Mouse (Mus musculus): ENCODE results near the gene Lypd8. TPM values are rescaled to one million over a fixed set of nuclear protein-coding genes. Genes with fewer than 3 reads are reported as not detected.

The Lypd8 gene
- total and polyA plus RNA-seq, 2 experiments = 4.0 TPM; not detected in 1

DNA sequence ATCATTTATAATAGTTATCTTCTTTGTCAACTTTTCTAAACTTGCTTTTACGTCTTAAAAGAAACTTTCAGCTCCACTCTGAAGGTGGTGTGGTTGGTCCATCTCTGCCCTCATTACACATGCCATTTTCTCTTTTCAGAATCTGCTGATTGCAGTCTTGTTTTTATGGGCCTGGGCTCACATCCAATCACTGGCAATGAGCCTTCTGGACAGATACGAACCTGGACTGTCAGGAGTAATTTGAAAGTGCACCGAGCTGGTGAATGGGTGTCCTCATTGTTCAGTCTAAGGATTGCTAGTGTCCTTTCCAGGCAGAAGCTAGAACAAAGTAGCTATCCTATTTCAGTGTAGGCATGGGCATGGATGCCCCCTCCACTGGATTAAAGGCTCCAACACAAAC is 29.2 kb downstream of the Lypd8 start:
- H3K4me1 ChIP-seq (ENCODE audit: control insufficient read depth, insufficient read depth, low read length) = no peaks in the 10 kb centered on the region
- H3K36me3 ChIP-seq (ENCODE audit: control insufficient read depth, insufficient read depth, low read length) = no peaks in the 10 kb centered on the region
- DNase-seq (ENCODE audit: extremely low read depth, low read depth, low spot score) = no peak
- H3K27me3 ChIP-seq (ENCODE audit: control insufficient read depth, insufficient read depth, low read length) = no peaks in the 10 kb centered on the region
- no peak overlapping the region for H3K27ac ChIP-seq (replicated peaks; ENCODE audit: insufficient read depth, low read depth, low read length)
- no peak for TF ChIP-seq CTCF (IDR thresholded peaks at IDR 0.05; ENCODE audit: low read depth, low read length)
- no peak for TF ChIP-seq POLR2A (IDR thresholded peaks at IDR 0.05; ENCODE audit: extremely low read depth, insufficient read depth, low read length)
- H3K79me2 ChIP-seq (ENCODE audit: control insufficient read depth, insufficient read depth, low read length) = no peaks in the 10 kb centered on the region
- no peak overlapping the region for H3K9ac ChIP-seq (ENCODE audit: low read depth, low read length)
- H3K4me3 ChIP-seq (ENCODE audit: insufficient read depth, low read depth, low read length) = no peak overlapping the region
- 49% methylated on average over 3 of the region's 3 CpGs for WGBS

GRCm38 (mm10) chr11:58418336-58418735 is 39.5 kb downstream of the Lypd8 start:
- Histone ChIP-seq H3K79me2 (ENCODE audit: control insufficient read depth, insufficient read depth, low read length) (no peaks in the 10 kb centered on the region), H3K9ac (ENCODE audit: low read depth, low read length) (no peak overlapping the region), H3K36me3 (ENCODE audit: control insufficient read depth, insufficient read depth, low read length) (no peaks in the 10 kb centered on the region), H3K4me1 (ENCODE audit: control insufficient read depth, insufficient read depth, low read length) (no peaks in the 10 kb centered on the region), H3K4me3 (ENCODE audit: insufficient read depth, low read depth, low read length) (no peak overlapping the region), H3K27ac (replicated peaks; ENCODE audit: insufficient read depth, low read depth, low read length) (no peak overlapping the region), H3K27me3 (ENCODE audit: control insufficient read depth, insufficient read depth, low read length) (no peaks in the 10 kb centered on the region)
- TF ChIP-seq POLR2A (IDR thresholded peaks at IDR 0.05; ENCODE audit: extremely low read depth, insufficient read depth, low read length) (no peak), CTCF (IDR thresholded peaks at IDR 0.05; ENCODE audit: low read depth, low read length) (no peak)
- DNase-seq (ENCODE audit: extremely low read depth, low read depth, low spot score) = no peak
- 76% methylated on average over 3 of the region's 3 CpGs for WGBS

DNA sequence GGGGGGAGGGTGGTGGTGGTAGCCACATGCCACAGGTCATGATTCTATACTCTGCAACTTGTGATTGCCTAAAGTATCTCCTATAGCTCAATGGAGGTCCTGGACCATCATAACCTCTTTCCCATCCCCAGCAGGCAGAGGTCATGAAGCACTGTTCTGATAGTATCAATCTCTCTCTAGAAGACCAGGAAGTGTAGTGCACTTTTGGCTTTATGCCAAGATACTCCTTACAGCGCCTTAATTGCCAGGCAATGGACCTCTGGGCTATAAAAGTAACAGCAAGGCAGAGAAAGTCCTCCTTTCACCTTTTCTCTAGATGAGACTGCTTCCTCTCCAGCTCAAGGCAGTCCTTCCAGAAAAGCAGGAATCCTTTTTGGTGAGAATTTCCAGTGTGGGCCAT is 42.0 kb downstream of the Lypd8 start, which contains the start of gene 1810065E05Rik:
TSS of gene 1810065E05Rik (plus strand) at position 297 of the 400 bp plus-strand sequence.
- 43% methylated on average over 1 of the region's 1 CpGs for WGBS
- H3K4me1 ChIP-seq (ENCODE audit: control insufficient read depth, insufficient read depth, low read length) = no peaks in the 10 kb centered on the region
- DNase-seq (ENCODE audit: extremely low read depth, low read depth, low spot score) = no peak
- H3K27me3 ChIP-seq (ENCODE audit: control insufficient read depth, insufficient read depth, low read length) = no peaks in the 10 kb centered on the region
- no peak within 1 kb of the TSS for H3K9ac ChIP-seq (ENCODE audit: low read depth, low read length)
- H3K79me2 ChIP-seq (ENCODE audit: control insufficient read depth, insufficient read depth, low read length) = no peaks in the 10 kb centered on the region
- no peak within 1 kb of the TSS for H3K4me3 ChIP-seq (ENCODE audit: insufficient read depth, low read depth, low read length)
- TF ChIP-seq POLR2A (IDR thresholded peaks at IDR 0.05; ENCODE audit: extremely low read depth, insufficient read depth, low read length) (no peak), CTCF (IDR thresholded peaks at IDR 0.05; ENCODE audit: low read depth, low read length) (no peak)
- no peaks in the 10 kb centered on the region for H3K36me3 ChIP-seq (ENCODE audit: control insufficient read depth, insufficient read depth, low read length)
- H3K27ac ChIP-seq (replicated peaks; ENCODE audit: insufficient read depth, low read depth, low read length) = no peak within 1 kb of the TSS

- no peak for TF ChIP-seq POLR2A (IDR thresholded peaks at IDR 0.05; ENCODE audit: extremely low read depth, insufficient read depth, low read length)
- TF ChIP-seq CTCF (IDR thresholded peaks at IDR 0.05; ENCODE audit: low read depth, low read length) = no peak
- WGBS = 71% methylated on average over 3 of the region's 3 CpGs
Observed at GRCm38 (mm10) chr11:58432259-58432658, 53.4 kb downstream of the Lypd8 start, which contains the start of gene Gm12253. TSS of gene Gm12253 (plus strand) at chr11:58432559.

DNA sequence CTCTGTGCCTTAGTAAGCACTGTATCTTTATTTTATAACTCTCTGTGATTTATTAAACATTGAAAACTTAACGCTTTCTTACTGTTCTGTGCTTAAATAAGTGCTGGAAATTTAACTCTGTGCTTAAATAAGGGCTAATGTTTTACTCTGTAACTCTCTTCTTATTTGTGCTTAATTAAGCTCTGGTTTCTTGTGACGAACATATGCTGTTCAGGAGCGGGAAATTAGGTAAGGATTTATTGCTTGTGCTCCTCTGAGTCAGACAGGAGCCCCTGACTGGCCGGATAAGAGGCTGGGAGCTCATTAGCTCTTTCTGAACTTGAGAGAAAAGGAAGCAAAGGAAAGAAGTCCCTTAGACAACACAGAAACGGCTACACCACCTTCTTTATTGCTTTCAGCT is 59.0 kb downstream of the Lypd8 start:
- Histone ChIP-seq H3K4me1 (ENCODE audit: control insufficient read depth, insufficient read depth, low read length) (no peaks in the 10 kb centered on the region), H3K36me3 (ENCODE audit: control insufficient read depth, insufficient read depth, low read length) (no peaks in the 10 kb centered on the region), H3K4me3 (ENCODE audit: insufficient read depth, low read depth, low read length) (no peak overlapping the region), H3K79me2 (ENCODE audit: control insufficient read depth, insufficient read depth, low read length) (no peaks in the 10 kb centered on the region), H3K9ac (ENCODE audit: low read depth, low read length) (no peak overlapping the region), H3K27me3 (ENCODE audit: control insufficient read depth, insufficient read depth, low read length) (no peaks in the 10 kb centered on the region), H3K27ac (replicated peaks; ENCODE audit: insufficient read depth, low read depth, low read length) (no peak overlapping the region)
- TF ChIP-seq CTCF (IDR thresholded peaks at IDR 0.05; ENCODE audit: low read depth, low read length) (no peak), POLR2A (IDR thresholded peaks at IDR 0.05; ENCODE audit: extremely low read depth, insufficient read depth, low read length) (no peak)
- DNase-seq (ENCODE audit: extremely low read depth, low read depth, low spot score) = no peak
- 63% methylated on average over 5 of the region's 5 CpGs for WGBS

More at GRCm38 (mm10) chr11:58432259-58432658, 53.4 kb downstream of the Lypd8 start, which contains the start of gene Gm12253:
- Histone ChIP-seq H3K4me1 (ENCODE audit: control insufficient read depth, insufficient read depth, low read length) (no peaks in the 10 kb centered on the region), H3K27me3 (ENCODE audit: control insufficient read depth, insufficient read depth, low read length) (no peaks in the 10 kb centered on the region), H3K79me2 (ENCODE audit: control insufficient read depth, insufficient read depth, low read length) (no peaks in the 10 kb centered on the region), H3K4me3 (ENCODE audit: insufficient read depth, low read depth, low read length) (no peak within 1 kb of the TSS), H3K36me3 (ENCODE audit: control insufficient read depth, insufficient read depth, low read length) (no peaks in the 10 kb centered on the region), H3K9ac (ENCODE audit: low read depth, low read length) (no peak within 1 kb of the TSS), H3K27ac (replicated peaks; ENCODE audit: insufficient read depth, low read depth, low read length) (no peak within 1 kb of the TSS)
- DNase-seq (ENCODE audit: extremely low read depth, low read depth, low spot score) = no peak

Other genes starting within 250 kb of the Lypd8 start
- 4.8 and 5.1 TPM in 2 replicates for gene Gemin5, start 210.5 kb upstream of the Lypd8 start, total RNA-seq (2014; rRNA removed)
- 2.5 and 3.5 TPM in 2 replicates for gene Gemin5, start 210.5 kb upstream of the Lypd8 start, polyA plus RNA-seq (2012; rRNA removed)
- gene Mrpl22, start 207.4 kb upstream of the Lypd8 start, total RNA-seq (2014; rRNA removed) = 34.5 and 41.1 TPM in 2 replicates
- gene Mrpl22, start 207.4 kb upstream of the Lypd8 start, polyA plus RNA-seq (2012; rRNA removed) = 57.1 and 63.4 TPM in 2 replicates
- 32.5 and 33.0 TPM in 2 replicates for gene Igtp, start 179.5 kb upstream of the Lypd8 start, total RNA-seq (2014; rRNA removed)
- 46.1 and 52.9 TPM in 2 replicates for gene Igtp, start 179.5 kb upstream of the Lypd8 start, polyA plus RNA-seq (2012; rRNA removed)
- 21.8 and 23.9 TPM in 2 replicates for gene Irgm2, start 179.4 kb upstream of the Lypd8 start, total RNA-seq (2014; rRNA removed)
- 29.6 and 40.8 TPM in 2 replicates for gene Irgm2, start 179.4 kb upstream of the Lypd8 start, polyA plus RNA-seq (2012; rRNA removed)
- gene 4930438A08Rik, start 104.2 kb upstream of the Lypd8 start, total RNA-seq (2014; rRNA removed) = 0.07 TPM in 1 of 2 replicates, not detected in the other
- not detected in 2 replicates for gene 4930438A08Rik, start 104.2 kb upstream of the Lypd8 start, polyA plus RNA-seq (2012; rRNA removed)
- gene Zfp692, start 72.0 kb upstream of the Lypd8 start, total RNA-seq (2014; rRNA removed) = 2.3 and 3.0 TPM in 2 replicates
- 5.9 and 8.9 TPM in 2 replicates for gene Zfp692, start 72.0 kb upstream of the Lypd8 start, polyA plus RNA-seq (2012; rRNA removed)
- 20.7 and 23.8 TPM in 2 replicates for gene Zfp672, start 48.7 kb upstream of the Lypd8 start, total RNA-seq (2014; rRNA removed)
- 14.9 and 18.6 TPM in 2 replicates for gene Zfp672, start 48.7 kb upstream of the Lypd8 start, polyA plus RNA-seq (2012; rRNA removed)
- gene Sh3bp5l, start 48.3 kb upstream of the Lypd8 start, total RNA-seq (2014; rRNA removed) = 8.9 and 10.3 TPM in 2 replicates
- gene Sh3bp5l, start 48.3 kb upstream of the Lypd8 start, polyA plus RNA-seq (2012; rRNA removed) = 15.8 and 19.6 TPM in 2 replicates
- gene 1810065E05Rik, start 42.1 kb downstream of the Lypd8 start, total RNA-seq (2014; rRNA removed) = not detected in 2 replicates
- 0.22 TPM in 1 of 2 replicates, not detected in the other for gene 1810065E05Rik, start 42.1 kb downstream of the Lypd8 start, polyA plus RNA-seq (2012; rRNA removed)
- gene Gm12253, start 53.5 kb downstream of the Lypd8 start, total RNA-seq (2014; rRNA removed) = not detected in 2 replicates
- not detected in 2 replicates for gene Gm12253, start 53.5 kb downstream of the Lypd8 start, polyA plus RNA-seq (2012; rRNA removed)
- not detected in 2 replicates for gene Lypd9, start 73.9 kb downstream of the Lypd8 start, total RNA-seq (2014; rRNA removed)
- not detected in 2 replicates for gene Lypd9, start 73.9 kb downstream of the Lypd8 start, polyA plus RNA-seq (2012; rRNA removed)
- gene Olfr30, start 83.2 kb downstream of the Lypd8 start, total RNA-seq (2014; rRNA removed) = not detected in 2 replicates
- gene Olfr30, start 83.2 kb downstream of the Lypd8 start, polyA plus RNA-seq (2012; rRNA removed) = not detected in 2 replicates
- gene Olfr332, start 113.5 kb downstream of the Lypd8 start, total RNA-seq (2014; rRNA removed) = not detected in 2 replicates
- not detected in 2 replicates for gene Olfr332, start 113.5 kb downstream of the Lypd8 start, polyA plus RNA-seq (2012; rRNA removed)
- not detected in 2 replicates for gene Olfr331, start 123.5 kb downstream of the Lypd8 start, total RNA-seq (2014; rRNA removed)
- gene Olfr331, start 123.5 kb downstream of the Lypd8 start, polyA plus RNA-seq (2012; rRNA removed) = not detected in 2 replicates
- gene Olfr330, start 155.8 kb downstream of the Lypd8 start, total RNA-seq (2014; rRNA removed) = not detected in 2 replicates
- not detected in 2 replicates for gene Olfr330, start 155.8 kb downstream of the Lypd8 start, polyA plus RNA-seq (2012; rRNA removed)
- gene Olfr329-ps, start 167.4 kb downstream of the Lypd8 start, total RNA-seq (2014; rRNA removed) = not detected in 2 replicates
- gene Olfr329-ps, start 167.4 kb downstream of the Lypd8 start, polyA plus RNA-seq (2012; rRNA removed) = not detected in 2 replicates
- gene Olfr328, start 176.6 kb downstream of the Lypd8 start, total RNA-seq (2014; rRNA removed) = 0.07 TPM in 1 of 2 replicates, not detected in the other
- gene Olfr328, start 176.6 kb downstream of the Lypd8 start, polyA plus RNA-seq (2012; rRNA removed) = not detected in 2 replicates
- not detected in 2 replicates for gene Olfr224, start 191.5 kb downstream of the Lypd8 start, total RNA-seq (2014; rRNA removed)
- gene Olfr224, start 191.5 kb downstream of the Lypd8 start, polyA plus RNA-seq (2012; rRNA removed) = not detected in 2 replicates
- gene Olfr325, start 198.7 kb downstream of the Lypd8 start, total RNA-seq (2014; rRNA removed) = not detected in 2 replicates
- gene Olfr325, start 198.7 kb downstream of the Lypd8 start, polyA plus RNA-seq (2012; rRNA removed) = not detected in 2 replicates
- not detected in 2 replicates for gene Olfr324, start 216.1 kb downstream of the Lypd8 start, total RNA-seq (2014; rRNA removed)
- gene Olfr324, start 216.1 kb downstream of the Lypd8 start, polyA plus RNA-seq (2012; rRNA removed) = not detected in 2 replicates
- gene 2210407C18Rik, start 237.0 kb downstream of the Lypd8 start, total RNA-seq (2014; rRNA removed) = 0.27 TPM in 1 of 2 replicates, not detected in the other
- not detected in 2 replicates for gene 2210407C18Rik, start 237.0 kb downstream of the Lypd8 start, polyA plus RNA-seq (2012; rRNA removed)